Mouse (Mus musculus): ENCODE data around the gene Cbx2. TPM values are rescaled to one million over a fixed set of nuclear protein-coding genes. Genes with fewer than 3 reads are reported as not detected.

Gene Cbx2
- polyA plus RNA-seq, 1 experiment from 2014 or later, result 115 TPM

DNA sequence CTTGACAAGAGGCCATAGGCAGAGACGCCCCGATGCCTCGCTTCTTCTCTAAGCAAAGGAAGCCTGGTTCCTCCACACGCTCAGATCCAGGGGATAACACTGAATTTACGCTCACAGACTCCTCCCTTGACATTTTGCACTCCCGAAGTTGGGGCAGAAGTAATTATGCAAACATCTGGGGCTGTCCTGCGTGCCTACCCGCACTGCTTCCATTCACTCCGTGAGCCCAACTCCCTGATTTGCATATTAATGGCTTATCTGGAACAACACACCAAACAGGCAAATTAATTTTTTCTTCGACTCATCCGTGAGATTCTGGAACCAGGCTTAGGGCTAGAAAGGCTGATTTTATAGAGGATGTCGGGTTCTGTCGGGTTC lies 25.4 kb downstream of the Cbx2 start:
- H3K36me3 ChIP-seq (replicated peaks), result no peaks in the 10 kb centered on the region
- H3K4me1 ChIP-seq, result peaks cover 67% of the 10 kb centered on the region
- under 1% methylated on average over 13 of the region's 13 CpGs for WGBS
- peak overlapping the region; percentile 47; the same call in 1 of the 2 replicates for H3K4me3 ChIP-seq
- peak; percentile 52 for DNase-seq (ENCODE audit: extremely low spot score, low spot score)
- H3K27ac ChIP-seq, result no peak overlapping the region; the same call in 1 of the 2 replicates
- H3K27me3 ChIP-seq (ENCODE audit: poor library complexity, severe bottlenecking), result peaks cover 100% of the 10 kb centered on the region
- no peaks in the 10 kb centered on the region for H3K9me3 ChIP-seq

DNA sequence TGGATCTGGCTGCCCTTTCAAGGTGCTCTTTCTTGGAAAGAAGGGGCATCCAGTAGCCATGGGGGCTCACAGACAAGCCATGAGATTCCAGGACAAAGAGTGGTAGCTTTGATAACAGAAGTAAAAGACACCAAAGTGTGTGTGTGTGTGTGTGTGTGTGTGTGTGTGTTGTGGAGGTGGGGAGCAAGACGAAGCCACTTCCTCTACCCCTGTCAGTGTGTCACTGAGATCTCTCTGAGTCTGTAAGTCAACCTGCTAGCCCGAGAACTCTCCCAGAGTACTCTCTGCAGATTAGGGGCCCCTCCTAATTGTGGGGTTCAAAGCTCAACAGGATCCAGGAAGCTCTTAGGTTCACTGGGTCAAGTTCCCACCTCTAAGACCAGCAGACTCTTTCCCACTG lies 27.6 kb downstream of the Cbx2 start:
- 5% methylated on average over 2 of the region's 2 CpGs for WGBS
- peaks cover 66% of the 10 kb centered on the region for H3K4me1 ChIP-seq

GRCm38 (mm10) chr11:119051426-119051825 lies 28.7 kb downstream of the Cbx2 start:
- peaks cover 70% of the 10 kb centered on the region for H3K4me1 ChIP-seq
- no peaks in the 10 kb centered on the region for H3K36me3 ChIP-seq (replicated peaks)
- peaks cover 100% of the 10 kb centered on the region for H3K27me3 ChIP-seq (ENCODE audit: poor library complexity, severe bottlenecking)
- H3K9me3 ChIP-seq, result no peaks in the 10 kb centered on the region
- H3K27ac ChIP-seq, result no peak overlapping the region
- H3K4me3 ChIP-seq, result no peak overlapping the region
- no peak for DNase-seq (ENCODE audit: extremely low spot score, low spot score)

More for the DNA sequence above, 27.6 kb downstream of the Cbx2 start:
- Histone ChIP-seq H3K36me3 (replicated peaks) (no peaks in the 10 kb centered on the region), H3K9me3 (no peaks in the 10 kb centered on the region), H3K27me3 (ENCODE audit: poor library complexity, severe bottlenecking) (peaks cover 100% of the 10 kb centered on the region), H3K4me3 (no peak overlapping the region), H3K27ac (no peak overlapping the region)
- no peak for DNase-seq (ENCODE audit: extremely low spot score, low spot score)

- H3K27ac ChIP-seq, result peak overlapping the region; percentile 87; the same call in 1 of the 2 replicates
- peak; percentile 32 for DNase-seq (ENCODE audit: extremely low spot score, low spot score)
- H3K27me3 ChIP-seq (ENCODE audit: poor library complexity, severe bottlenecking), result peaks cover 100% of the 10 kb centered on the region
- H3K9me3 ChIP-seq, result no peaks in the 10 kb centered on the region
- 3% methylated on average over 15 of the region's 15 CpGs for WGBS
- H3K4me3 ChIP-seq, result 0 out of 2 replicates have a peak overlapping the region, but pooled peaks have one; percentile 53
- no peaks in the 10 kb centered on the region for H3K36me3 ChIP-seq (replicated peaks)
- H3K4me1 ChIP-seq, result peaks cover 70% of the 10 kb centered on the region
Observed at GRCm38 (mm10) chr11:119051927-119052660, 29.3 kb downstream of the Cbx2 start.

DNA sequence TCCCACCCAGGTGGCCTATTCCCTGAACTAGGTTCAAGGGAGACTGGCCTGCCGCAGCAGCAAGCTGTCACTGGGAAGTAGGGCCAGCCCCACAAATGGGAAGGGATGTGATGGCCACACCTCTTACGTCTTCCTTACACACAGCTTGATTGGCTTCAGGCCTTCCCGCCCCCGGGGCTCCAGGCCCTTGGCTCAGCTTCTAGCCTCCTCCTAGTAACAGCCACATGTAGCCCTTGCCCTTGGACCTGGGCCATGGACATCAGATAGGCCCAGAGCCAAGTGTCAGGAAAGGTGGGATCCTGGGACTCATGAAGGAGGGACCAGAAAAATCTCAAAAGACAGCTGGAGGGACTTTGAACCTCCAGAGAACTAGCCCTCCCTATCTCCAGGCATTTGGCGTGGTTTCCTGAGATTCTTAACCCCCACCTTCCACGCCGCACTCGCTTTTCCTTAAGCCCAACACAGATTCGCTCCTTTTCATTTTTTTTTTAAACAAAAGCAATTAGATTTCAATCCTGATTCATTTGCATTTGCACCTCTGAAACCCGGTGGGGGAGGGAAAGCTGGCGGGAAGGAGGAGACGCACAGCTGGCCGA lies 30.0 kb downstream of the Cbx2 start:
- H3K4me1 ChIP-seq, result peaks cover 70% of the 10 kb centered on the region
- H3K27ac ChIP-seq, result peak overlapping the region; percentile 87
- no peaks in the 10 kb centered on the region for H3K9me3 ChIP-seq
- WGBS, result under 1% methylated on average over 13 of the region's 13 CpGs
- H3K36me3 ChIP-seq (replicated peaks), result no peaks in the 10 kb centered on the region
- peaks cover 100% of the 10 kb centered on the region for H3K27me3 ChIP-seq (ENCODE audit: poor library complexity, severe bottlenecking)
- peak; percentile 63 for DNase-seq (ENCODE audit: extremely low spot score, low spot score)
- H3K4me3 ChIP-seq, result peak overlapping the region; percentile 53

- WGBS, result under 1% methylated on average over 42 of the region's 42 CpGs
- peaks cover 70% of the 10 kb centered on the region for H3K4me1 ChIP-seq
- H3K36me3 ChIP-seq (replicated peaks), result no peaks in the 10 kb centered on the region
- no peaks in the 10 kb centered on the region for H3K9me3 ChIP-seq
- H3K27me3 ChIP-seq (ENCODE audit: poor library complexity, severe bottlenecking), result peaks cover 100% of the 10 kb centered on the region
- peak overlapping the region; percentile 87 for H3K27ac ChIP-seq
- H3K4me3 ChIP-seq, result peak overlapping the region; percentile 53
- peak; percentile 90 for DNase-seq (ENCODE audit: extremely low spot score, low spot score)
Observed at GRCm38 (mm10) chr11:119053257-119053670, 30.5 kb downstream of the Cbx2 start.

GRCm38 (mm10) chr11:119053738-119054350 lies 31.1 kb downstream of the Cbx2 start:
- Histone ChIP-seq H3K4me1 (peaks cover 70% of the 10 kb centered on the region), H3K4me3 (peak overlapping the region; percentile 53), H3K9me3 (no peaks in the 10 kb centered on the region), H3K27me3 (ENCODE audit: poor library complexity, severe bottlenecking) (peaks cover 100% of the 10 kb centered on the region), H3K36me3 (replicated peaks) (no peaks in the 10 kb centered on the region), H3K27ac (peak overlapping the region; percentile 87)
- WGBS, result 1% methylated on average over 34 of the region's 35 CpGs
- DNase-seq (ENCODE audit: extremely low spot score, low spot score), result no peak

- peaks cover 73% of the 10 kb centered on the region for H3K4me1 ChIP-seq
- peak overlapping the region; percentile 87; the same call in 1 of the 2 replicates for H3K27ac ChIP-seq
- 1% methylated on average over 47 of the region's 47 CpGs for WGBS
Observed at GRCm38 (mm10) chr11:119054351-119055345, 31.9 kb downstream of the Cbx2 start.

DNA sequence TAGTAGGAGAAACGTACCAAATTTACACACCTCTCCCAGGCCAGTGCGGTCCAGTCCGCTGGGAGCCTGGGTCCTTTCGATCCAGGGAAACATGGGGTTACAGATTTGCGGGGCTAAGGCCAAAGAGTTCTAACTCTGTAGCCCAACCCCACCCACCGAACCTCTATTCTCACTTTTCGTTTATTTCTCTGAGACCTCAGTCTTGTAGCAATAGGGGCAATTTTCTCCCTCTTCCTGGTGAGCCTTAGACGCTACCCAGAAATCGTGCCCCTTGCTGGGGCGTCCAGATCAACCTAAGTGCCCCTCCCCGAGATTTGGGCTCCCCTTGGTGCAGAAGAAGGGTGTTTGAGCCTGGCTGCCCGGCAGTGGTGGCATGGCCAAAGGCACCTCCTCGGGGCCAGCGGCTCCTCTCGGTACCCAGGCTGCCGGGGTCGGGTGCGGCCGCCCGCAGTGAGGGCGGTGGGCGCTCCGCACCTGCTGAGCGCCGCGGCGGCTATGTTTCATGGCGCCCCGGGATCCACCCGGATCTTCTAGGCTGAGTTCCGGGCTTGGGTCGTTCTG lies 32.9 kb downstream of the Cbx2 start:
- H3K36me3 ChIP-seq (replicated peaks), result no peaks in the 10 kb centered on the region
- peak overlapping the region; percentile 56; the same call in 1 of the 2 replicates for H3K27ac ChIP-seq
- peaks cover 73% of the 10 kb centered on the region for H3K4me1 ChIP-seq
- WGBS, result 2% methylated on average over 32 of the region's 32 CpGs
- H3K27me3 ChIP-seq (ENCODE audit: poor library complexity, severe bottlenecking), result peaks cover 100% of the 10 kb centered on the region
- H3K9me3 ChIP-seq, result no peaks in the 10 kb centered on the region
- DNase-seq (ENCODE audit: extremely low spot score, low spot score), result peak; percentile 35
- H3K4me3 ChIP-seq, result peak overlapping the region; percentile 59

More at GRCm38 (mm10) chr11:119054351-119055345, 31.9 kb downstream of the Cbx2 start:
- peaks cover 100% of the 10 kb centered on the region for H3K27me3 ChIP-seq (ENCODE audit: poor library complexity, severe bottlenecking)
- H3K4me3 ChIP-seq, result peak overlapping the region; percentile 53
- no peaks in the 10 kb centered on the region for H3K9me3 ChIP-seq
- no peaks in the 10 kb centered on the region for H3K36me3 ChIP-seq (replicated peaks)
- peak; percentile 44 for DNase-seq (ENCODE audit: extremely low spot score, low spot score)

- Histone ChIP-seq H3K36me3 (replicated peaks) (no peaks in the 10 kb centered on the region), H3K27me3 (ENCODE audit: poor library complexity, severe bottlenecking) (peaks cover 100% of the 10 kb centered on the region), H3K4me3 (peak overlapping the region; percentile 59), H3K4me1 (peaks cover 73% of the 10 kb centered on the region), H3K27ac (peak overlapping the region; percentile 93), H3K9me3 (no peaks in the 10 kb centered on the region)
- WGBS, result under 1% methylated on average over 61 of the region's 65 CpGs
- peak; percentile 76 for DNase-seq (ENCODE audit: extremely low spot score, low spot score)
Observed at GRCm38 (mm10) chr11:119056301-119057211, 33.8 kb downstream of the Cbx2 start.

- peaks cover 67% of the 10 kb centered on the region for H3K4me1 ChIP-seq
- H3K27ac ChIP-seq, result peak overlapping the region; percentile 93
- no peaks in the 10 kb centered on the region for H3K36me3 ChIP-seq (replicated peaks)
- H3K4me3 ChIP-seq, result peak overlapping the region; percentile 59
- peaks cover 100% of the 10 kb centered on the region for H3K27me3 ChIP-seq (ENCODE audit: poor library complexity, severe bottlenecking)
- peaks cover 3% of the 10 kb centered on the region; the same call in 1 of the 2 replicates for H3K9me3 ChIP-seq
- under 1% methylated on average over 9 of the region's 9 CpGs for WGBS
- DNase-seq (ENCODE audit: extremely low spot score, low spot score), result peak; percentile 42
Observed at GRCm38 (mm10) chr11:119057291-119057690, 34.5 kb downstream of the Cbx2 start.

Data from forebrain, embryonic 10.5 days (tissue).